Mouse (Mus musculus) small intestine, adult 2 months (tissue): ENCODE measurements around the gene Yipf3.

Experiments
- CTCF ChIP-seq: fragments of 200-500 bp; IDR thresholded peaks from 2 replicates; pipeline ENCODE4 v1.5.1; 2012; ENCODE audit warnings: low read depth, mild to moderate bottlenecking, control low read depth, inconsistent platforms, low read length, moderate library complexity, mixed read lengths; ENCODE audit not compliant: insufficient replicate concordance, insufficient read length; ENCODE audit errors: extremely low read depth
- POLR2A ChIP-seq: fragments of 200-500 bp; IDR thresholded peaks from 2 replicates; pipeline ENCODE4 v1.6.1; 2012; ENCODE audit warnings: low read depth, mild to moderate bottlenecking, control low read depth, inconsistent platforms, low read length, moderate library complexity

- TF ChIP-seq POLR2A (no peak), CTCF (no peak)
These were observed 5.7 kb downstream of the Yipf3 start, which contains the start of gene Lrrc73 for GRCm38 (mm10) chr17:46253452-46254084.
